Mouse (Mus musculus) intestine, postnatal 0 days (tissue): ENCODE results near the gene Zfp784. TPM values are rescaled to one million over a fixed set of nuclear protein-coding genes. Genes with fewer than 3 reads are reported as not detected.
"Not testable (repeated sequence)": the region's sequence is repeated elsewhere in the genome, so short reads cannot be mapped to it uniquely, and the experiment has no call there.

ENCODE experiments used
- ATAC-seq: fragments of 200-750 bp; cut with Nextera tagmentation; 2 replicates; pipeline ENCODE4 v1.8.0; 2017; ENCODE audit warnings: mild to moderate bottlenecking, moderate TSS enrichment, moderate library complexity
- H3K27ac ChIP-seq: fragments of 300-500 bp; sonication (generic); 2 replicates; pipeline ENCODE4 v1.5.1; 2014; ENCODE audit warnings: mild to moderate bottlenecking, low read depth, low read length, moderate library complexity
- H3K27me3 ChIP-seq: fragments of 300-500 bp; sonication (generic); replicated peaks from 2 replicates; pipeline ENCODE4 v1.6.1; 2014; ENCODE audit warnings: low read length, mixed read lengths; ENCODE audit not compliant: control insufficient read depth, insufficient read depth
- H3K36me3 ChIP-seq: fragments of 300-500 bp; sonication (generic); 2 replicates; pipeline ENCODE4 v1.6.1; 2014; ENCODE audit warnings: mild to moderate bottlenecking, moderate library complexity; ENCODE audit not compliant: control insufficient read depth, insufficient read depth
- H3K4me1 ChIP-seq: fragments of 300-500 bp; sonication (generic); replicated peaks from 2 replicates; pipeline ENCODE4 v1.6.1; 2014; ENCODE audit warnings: antibody characterized with exemption, low read length, mixed read lengths; ENCODE audit not compliant: control insufficient read depth, insufficient read depth
- H3K4me2 ChIP-seq: fragments of 300-500 bp; sonication (generic); replicated peaks from 2 replicates; pipeline ENCODE4 v1.6.1; 2014; ENCODE audit warnings: low read depth, mild to moderate bottlenecking, moderate library complexity
- H3K4me3 ChIP-seq: fragments of 300-500 bp; sonication (generic); 2 replicates; pipeline ENCODE4 v1.5.1; 2014; ENCODE audit warnings: low read depth, low read length
- H3K9ac ChIP-seq: fragments of 300-500 bp; sonication (generic); 2 replicates; pipeline ENCODE4 v1.6.1; 2014; ENCODE audit warnings: mild to moderate bottlenecking, low read depth, low read length
- H3K9me3 ChIP-seq: fragments of 300-500 bp; sonication (generic); 2 replicates; pipeline ENCODE4 v1.6.1; 2016; ENCODE audit warnings: mixed run types; ENCODE audit not compliant: control insufficient read depth
- CTCF ChIP-seq: sonication (generic); IDR thresholded peaks from 2 replicates; pipeline ENCODE4 v1.5.1; 2016; ENCODE audit warnings: low read depth, mild to moderate bottlenecking, control low read depth, antibody characterized with exemption, moderate library complexity
- WGBS: fragments of 180-500 bp; shearing (Covaris S2); extraction: QIAGEN DNeasy Blood & Tissue Kit; methylation state at CpG from one replicate; pipeline ENCODE4 v1.1.7; 2014; 5-methylcytosine and 5-hydroxymethylcytosine counted together
- polyA plus RNA-seq: library from polyadenylated mRNA; unstranded; fragments of >200 nt; fragmentation: Nextera tagmentation; extraction: Ambion mirVana; gene quantifications from 2 replicates; pipeline ENCODE4 v1.2.1, GENCODE M21; 2015

Gene Zfp784
- polyA plus RNA-seq, 1 experiment from 2014 or later, result 6.4 TPM

DNA sequence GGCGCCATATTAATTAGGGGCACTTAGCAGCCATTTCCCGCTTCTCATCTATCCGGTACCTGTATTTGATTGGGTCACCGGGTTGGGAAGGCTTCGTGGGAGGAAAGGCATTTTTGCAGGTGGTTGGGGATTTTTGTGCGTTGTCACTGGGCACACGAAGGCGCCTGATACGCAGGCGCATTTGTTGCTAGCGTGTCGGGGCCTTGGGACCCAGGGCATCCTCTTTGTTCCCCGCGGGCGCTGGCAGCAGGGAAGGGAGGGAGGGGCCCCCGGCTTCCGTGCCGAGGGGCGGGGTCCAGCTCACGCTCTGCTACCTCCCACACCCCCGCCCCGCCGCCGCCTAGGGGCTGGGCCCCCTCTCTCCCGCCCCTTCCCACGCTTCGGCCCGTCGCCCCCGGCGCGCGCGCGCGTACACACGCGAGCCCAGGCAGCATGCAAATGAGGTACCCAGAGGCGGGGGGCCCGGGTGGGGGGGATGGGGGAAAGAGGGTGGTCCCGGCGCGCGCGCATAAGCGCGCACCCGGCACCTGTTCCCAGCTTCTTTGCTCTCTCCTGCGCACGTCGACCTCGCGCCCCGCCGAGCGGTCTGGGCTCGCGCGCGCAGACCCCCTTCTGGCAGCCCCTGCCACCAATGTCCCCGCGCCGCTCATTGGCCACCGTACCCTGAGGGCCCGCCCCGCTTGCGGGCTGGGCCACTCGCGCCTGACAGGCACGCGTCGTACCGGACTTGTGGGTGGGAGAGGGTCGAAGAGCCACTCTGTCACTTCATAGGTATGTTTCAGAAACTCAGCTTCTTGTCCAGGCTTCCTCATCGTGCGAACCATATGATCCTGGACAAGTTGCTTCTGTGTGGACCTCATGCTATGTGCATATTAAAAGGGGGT, 22.9 kb downstream of the Zfp784 start, which contains the start of gene Gm44973:
Gene Gm44973 (plus strand): TSS at position 379 of the 884 bp plus-strand sequence.
- Histone ChIP-seq H3K9ac (peak within 1 kb of the TSS; percentile 83), H3K4me1 (peaks cover 3% of the 10 kb centered on the region; the same call in 1 of the 2 replicates), H3K27me3 (no peaks in the 10 kb centered on the region), H3K9me3 (no peaks in the 10 kb centered on the region), H3K27ac (peak within 1 kb of the TSS; percentile 100), H3K4me3 (peak within 1 kb of the TSS; percentile 60), H3K36me3 (peaks cover 35% of the 10 kb centered on the region), H3K4me2 (peak within 1 kb of the TSS; percentile 82)
- TF ChIP-seq CTCF, result no peak
- under 1% methylated on average over 47 of the region's 76 CpGs for WGBS
- peak; percentile 75 for ATAC-seq

DNA sequence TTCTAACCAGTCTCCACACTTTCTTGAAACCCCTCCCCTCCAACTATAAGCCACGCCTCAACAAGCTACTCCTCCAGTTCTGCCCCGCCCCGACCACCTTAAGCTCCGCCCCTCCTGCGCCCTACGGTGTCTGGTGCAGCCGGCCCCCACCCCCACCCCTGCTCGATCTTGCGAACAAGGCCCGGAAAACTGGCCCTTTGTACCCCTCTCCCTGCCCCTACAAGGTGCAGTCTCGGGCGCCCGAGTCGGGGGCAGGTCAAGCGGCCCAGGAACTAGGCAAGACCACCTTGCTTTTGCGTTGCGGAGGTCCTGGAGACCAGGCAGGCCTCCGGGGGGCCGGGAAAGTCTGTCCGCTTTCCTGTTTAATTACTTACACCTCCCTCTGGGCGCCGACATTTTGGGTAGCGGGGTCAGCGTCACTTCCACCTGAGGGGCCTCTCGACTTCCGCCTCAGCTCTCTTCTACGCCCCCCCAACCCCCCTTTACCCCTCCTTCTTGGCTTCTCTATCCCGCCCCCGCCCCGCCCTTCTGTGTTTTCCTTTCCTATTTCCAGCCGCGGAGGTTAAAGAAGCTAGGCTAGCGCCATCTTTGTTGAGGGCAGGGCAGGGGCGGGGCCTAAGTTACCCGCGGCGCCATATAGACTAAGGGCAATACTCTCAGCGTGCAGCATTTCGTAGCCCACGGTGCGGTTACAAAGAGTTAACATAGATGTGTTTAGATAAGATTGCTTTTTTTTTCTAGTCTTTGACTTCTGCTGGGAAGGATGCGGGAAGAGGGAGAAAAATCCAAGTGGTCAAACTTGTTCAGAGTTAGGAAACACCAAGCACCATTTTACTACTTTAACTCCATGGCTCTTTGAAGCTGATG, 23.8 kb downstream of the Zfp784 start, which contains the start of the genes Zfp524 and Fiz1:
Gene Zfp524 (plus strand): TSS at position 165 of the 867 bp plus-strand sequence.
Gene Fiz1 (minus strand): TSS at position 447 of the 867 bp plus-strand sequence.
- TF ChIP-seq CTCF, result no peak

GRCm38 (mm10) chr7:5012681-5013513, 25.3 kb downstream of the Zfp784 start:
- Histone ChIP-seq H3K4me2 (no peak overlapping the region), H3K4me3 (no peak overlapping the region), H3K9ac (no peak overlapping the region), H3K9me3 (no peaks in the 10 kb centered on the region), H3K36me3 (peaks cover 57% of the 10 kb centered on the region), H3K27ac (no peak overlapping the region), H3K27me3 (no peaks in the 10 kb centered on the region), H3K4me1 (peaks cover 3% of the 10 kb centered on the region; the same call in 1 of the 2 replicates)
- ATAC-seq, result no peak
- no peak for TF ChIP-seq CTCF
- WGBS, result 90% methylated on average over 27 of the region's 27 CpGs

More for the DNA sequence above, 23.8 kb downstream of the Zfp784 start, which contains the start of the genes Zfp524 and Fiz1:
- Histone ChIP-seq H3K36me3 (peaks cover 44% of the 10 kb centered on the region), H3K9ac (peak within 1 kb of the TSS; percentile 83), H3K4me1 (peaks cover 3% of the 10 kb centered on the region; the same call in 1 of the 2 replicates), H3K4me2 (peak within 1 kb of the TSS; percentile 82), H3K27me3 (no peaks in the 10 kb centered on the region), H3K9me3 (no peaks in the 10 kb centered on the region), H3K4me3 (peak within 1 kb of the TSS; percentile 60), H3K27ac (peak within 1 kb of the TSS; percentile 100)
- under 1% methylated on average over 42 of the region's 42 CpGs for WGBS
- ATAC-seq, result peak; percentile 83

- no peak for ATAC-seq
- Histone ChIP-seq H3K9ac (no peak overlapping the region), H3K4me1 (no peaks in the 10 kb centered on the region), H3K9me3 (no peaks in the 10 kb centered on the region), H3K4me2 (no peak overlapping the region), H3K4me3 (no peak overlapping the region), H3K27ac (no peak overlapping the region), H3K27me3 (no peaks in the 10 kb centered on the region), H3K36me3 (peaks cover 59% of the 10 kb centered on the region)
- TF ChIP-seq CTCF, result peak; percentile 30; the same call in 1 of the 2 replicates
- 94% methylated on average over 26 of the region's 26 CpGs for WGBS
These were observed 30.0 kb downstream of the Zfp784 start for GRCm38 (mm10) chr7:5008229-5008628.

DNA sequence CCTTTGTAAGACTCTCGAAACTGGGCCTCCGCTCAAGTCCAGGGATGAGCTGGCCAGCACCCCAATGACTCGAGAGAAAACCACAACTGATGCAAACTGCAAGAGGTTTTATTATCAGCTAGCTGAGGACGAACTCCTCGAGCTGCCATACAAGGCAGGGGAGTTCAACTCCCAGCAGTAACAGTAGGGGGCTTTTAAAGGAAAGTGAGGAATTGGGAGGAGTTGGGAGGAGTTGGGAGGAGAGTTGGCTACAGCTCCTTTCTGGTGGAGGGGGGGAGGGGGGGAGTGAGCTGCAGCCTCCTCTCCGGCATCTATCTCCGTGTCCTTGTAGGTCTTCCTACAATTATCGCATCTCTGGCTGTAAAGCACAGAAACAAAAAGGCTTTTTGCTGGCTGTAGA, 35.4 kb downstream of the Zfp784 start:
- not testable (repeated sequence) for ATAC-seq

More for the DNA sequence above, 35.4 kb downstream of the Zfp784 start:
- H3K4me3 ChIP-seq, H3K27me3 ChIP-seq, H3K36me3 ChIP-seq, H3K27ac ChIP-seq, H3K4me2 ChIP-seq, H3K9ac ChIP-seq, H3K4me1 ChIP-seq, H3K9me3 ChIP-seq: not testable (repeated sequence)
- 70% methylated on average over 8 of the region's 8 CpGs for WGBS
